Mouse (Mus musculus) liver, postnatal 0 days (tissue): ENCODE measurements around the gene Gm20696. TPM values are rescaled to one million over a fixed set of nuclear protein-coding genes. Genes with fewer than 3 reads are reported as not detected.
A peak's percentile ranks its signal among the peaks of the same experiment; 100 is the strongest.

Experiments
- ATAC-seq: fragments of 200-750 bp; cut with Nextera tagmentation; 2 replicates; pipeline ENCODE4 v1.8.0; 2017; ENCODE audit warnings: mild to moderate bottlenecking, moderate library complexity
- DNase-seq: peaks from one replicate; pipeline ENCODE4 v3.0.0-alpha.2; 2016
- H3K27ac ChIP-seq: fragments of 300-500 bp; sonication (generic); 2 replicates; pipeline ENCODE4 v1.5.1; 2014; ENCODE audit warnings: antibody characterized with exemption, moderate library complexity, mild to moderate bottlenecking, low read depth
- H3K27me3 ChIP-seq: fragments of 300-500 bp; sonication (generic); 2 replicates; pipeline ENCODE4 v1.6.1; 2014; ENCODE audit warnings: low read length, control low read depth, mixed read lengths; ENCODE audit not compliant: insufficient read depth
- H3K36me3 ChIP-seq: fragments of 300-500 bp; sonication (generic); replicated peaks from 2 replicates; pipeline ENCODE4 v1.6.1; 2014; ENCODE audit warnings: mild to moderate bottlenecking, control low read depth, low read length, moderate library complexity, mixed read lengths; ENCODE audit not compliant: insufficient read depth
- H3K4me1 ChIP-seq: fragments of 300-500 bp; sonication (generic); 2 replicates; pipeline ENCODE4 v1.6.1; 2014; ENCODE audit warnings: antibody characterized with exemption, mild to moderate bottlenecking, control low read depth; ENCODE audit not compliant: insufficient read depth
- H3K4me2 ChIP-seq: fragments of 300-500 bp; sonication (generic); 2 replicates; pipeline ENCODE4 v1.6.1; 2014; ENCODE audit warnings: low read depth, mild to moderate bottlenecking, low read length, moderate library complexity, mixed read lengths
- H3K4me3 ChIP-seq: fragments of 300-500 bp; sonication (generic); 2 replicates; pipeline ENCODE4 v1.5.1; 2014; ENCODE audit warnings: low read depth, low read length
- H3K9ac ChIP-seq: fragments of 300-500 bp; sonication (generic); replicated peaks from 2 replicates; pipeline ENCODE4 v1.6.1; 2014; ENCODE audit warnings: mild to moderate bottlenecking, moderate library complexity
- H3K9me3 ChIP-seq: fragments of 300-500 bp; sonication (generic); 2 replicates; pipeline ENCODE4 v1.6.1; 2016; ENCODE audit warnings: mild to moderate bottlenecking, control low read depth, low read length, mixed read lengths
- CTCF ChIP-seq: sonication (generic); IDR thresholded peaks from 2 replicates; pipeline ENCODE4 v1.5.1; 2016; ENCODE audit warnings: antibody characterized with exemption, low read depth
- EP300 ChIP-seq: IDR thresholded peaks from 2 replicates; pipeline ENCODE4 v1.6.1; 2016; ENCODE audit warnings: antibody characterized with exemption, low read depth, mild to moderate bottlenecking
- WGBS: fragments of 180-500 bp; shearing (Covaris S2); extraction: QIAGEN DNeasy Blood & Tissue Kit; methylation state at CpG from one replicate; pipeline ENCODE4 v1.1.7; 2014; ENCODE audit not compliant: insufficient replicate concordance; 5-methylcytosine and 5-hydroxymethylcytosine counted together
- polyA plus RNA-seq: library from polyadenylated mRNA; unstranded; fragments of >200 nt; fragmentation: Nextera tagmentation; extraction: Ambion mirVana; gene quantifications from 2 replicates; pipeline ENCODE4 v1.2.1, GENCODE M21; 2015

Gm20696 gene
- polyA plus RNA-seq, 1 experiment from 2014 or later = 1.2 TPM

DNA sequence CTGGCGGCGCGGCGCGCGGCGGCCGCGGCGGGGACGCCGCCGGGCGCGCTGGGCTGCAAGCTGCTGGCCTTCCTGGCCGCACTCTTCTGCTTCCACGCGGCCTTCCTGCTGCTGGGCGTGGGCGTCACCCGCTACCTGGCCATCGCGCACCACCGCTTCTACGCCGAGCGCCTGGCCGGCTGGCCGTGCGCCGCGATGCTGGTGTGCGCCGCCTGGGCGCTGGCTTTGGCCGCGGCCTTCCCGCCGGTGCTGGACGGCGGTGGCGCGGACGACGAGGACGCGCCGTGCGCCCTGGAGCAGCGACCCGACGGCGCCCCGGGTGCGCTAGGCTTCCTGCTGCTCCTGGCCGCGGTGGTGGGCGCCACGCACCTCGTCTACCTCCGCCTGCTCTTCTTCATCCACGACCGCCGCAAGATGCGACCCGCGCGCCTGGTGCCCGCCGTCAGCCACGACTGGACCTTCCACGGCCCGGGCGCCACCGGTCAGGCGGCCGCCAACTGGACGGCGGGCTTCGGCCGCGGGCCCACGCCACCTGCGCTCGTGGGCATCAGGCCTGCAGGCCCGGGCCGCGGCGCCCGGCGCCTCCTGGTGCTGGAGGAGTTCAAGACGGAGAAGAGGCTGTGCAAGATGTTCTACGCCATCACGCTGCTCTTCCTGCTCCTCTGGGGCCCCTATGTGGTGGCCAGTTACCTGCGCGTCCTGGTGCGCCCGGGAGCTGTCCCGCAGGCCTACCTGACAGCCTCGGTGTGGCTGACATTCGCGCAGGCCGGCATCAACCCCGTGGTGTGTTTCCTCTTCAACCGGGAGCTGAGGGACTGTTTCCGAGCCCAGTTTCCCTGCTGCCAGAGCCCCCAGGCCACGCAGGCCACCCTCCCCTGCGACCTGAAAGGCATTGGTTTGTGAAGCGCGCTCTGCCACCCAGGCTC is 26.6 kb upstream of the Gm20696 start:
- TF ChIP-seq EP300 (no peak), CTCF (no peak)
- H3K9me3 ChIP-seq = no peaks in the 10 kb centered on the region
- 2% methylated on average over 87 of the region's 110 CpGs for WGBS
- H3K4me3 ChIP-seq = peak overlapping the region; percentile 54
- no peak for ATAC-seq
- no peak overlapping the region for H3K9ac ChIP-seq
- no peak for DNase-seq
- peaks cover 68% of the 10 kb centered on the region for H3K27me3 ChIP-seq
- H3K27ac ChIP-seq = no peak overlapping the region
- no peaks in the 10 kb centered on the region for H3K36me3 ChIP-seq
- peak overlapping the region; percentile 75 for H3K4me2 ChIP-seq
- H3K4me1 ChIP-seq = peaks cover 5% of the 10 kb centered on the region; the same call in 1 of the 2 replicates

DNA sequence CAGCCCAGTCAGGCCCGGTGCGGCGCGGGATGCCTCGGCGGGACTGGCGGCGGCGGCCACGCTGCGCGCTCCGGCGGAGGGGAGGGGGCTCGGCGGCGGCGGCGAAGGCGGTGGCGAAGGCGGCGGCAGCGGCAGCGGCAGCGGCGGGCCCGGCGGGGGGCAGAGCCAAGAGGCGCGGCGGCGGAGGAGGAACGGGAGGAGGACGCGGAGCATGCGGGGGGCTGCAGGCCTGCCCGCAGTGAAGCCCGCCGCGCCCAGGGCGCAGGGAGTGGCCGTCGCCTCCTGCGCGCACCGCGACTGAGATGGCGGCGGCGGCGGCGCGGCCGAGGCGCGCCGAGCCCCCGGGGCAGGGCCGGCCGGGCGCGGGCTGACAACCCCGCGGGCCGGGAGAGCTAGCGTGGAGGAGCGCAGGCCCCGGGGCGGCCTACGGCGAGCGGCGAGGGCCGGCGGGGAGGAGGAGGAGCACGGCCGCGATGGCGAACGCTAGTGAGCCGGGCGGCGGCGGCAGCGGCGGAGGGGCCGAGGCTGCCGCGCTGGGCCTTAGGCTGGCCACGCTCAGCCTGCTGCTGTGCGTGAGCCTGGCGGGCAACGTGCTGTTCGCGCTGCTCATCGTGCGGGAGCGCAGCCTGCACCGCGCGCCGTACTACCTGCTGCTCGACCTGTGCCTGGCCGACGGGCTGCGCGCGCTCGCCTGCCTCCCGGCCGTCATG is 25.8 kb upstream of the Gm20696 start, which contains the start of gene Gpr27:
Gene Gpr27 (plus strand): TSS at position 474 of the 710 bp plus-strand sequence.
- ATAC-seq (peak; percentile 21; the same call in 1 of the 2 replicates), DNase-seq (peak; percentile 21)
- H3K9me3 ChIP-seq = no peaks in the 10 kb centered on the region
- H3K36me3 ChIP-seq = no peaks in the 10 kb centered on the region
- peak within 1 kb of the TSS; percentile 54 for H3K4me3 ChIP-seq
- no peak within 1 kb of the TSS; the same call in 1 of the 2 replicates for H3K9ac ChIP-seq
- no peak within 1 kb of the TSS for H3K27ac ChIP-seq
- peaks cover 68% of the 10 kb centered on the region for H3K27me3 ChIP-seq
- H3K4me1 ChIP-seq = peaks cover 5% of the 10 kb centered on the region; the same call in 1 of the 2 replicates
- TF ChIP-seq CTCF (no peak), EP300 (no peak)
- 9% methylated on average over 17 of the region's 112 CpGs for WGBS
- peak within 1 kb of the TSS; percentile 75 for H3K4me2 ChIP-seq

DNA sequence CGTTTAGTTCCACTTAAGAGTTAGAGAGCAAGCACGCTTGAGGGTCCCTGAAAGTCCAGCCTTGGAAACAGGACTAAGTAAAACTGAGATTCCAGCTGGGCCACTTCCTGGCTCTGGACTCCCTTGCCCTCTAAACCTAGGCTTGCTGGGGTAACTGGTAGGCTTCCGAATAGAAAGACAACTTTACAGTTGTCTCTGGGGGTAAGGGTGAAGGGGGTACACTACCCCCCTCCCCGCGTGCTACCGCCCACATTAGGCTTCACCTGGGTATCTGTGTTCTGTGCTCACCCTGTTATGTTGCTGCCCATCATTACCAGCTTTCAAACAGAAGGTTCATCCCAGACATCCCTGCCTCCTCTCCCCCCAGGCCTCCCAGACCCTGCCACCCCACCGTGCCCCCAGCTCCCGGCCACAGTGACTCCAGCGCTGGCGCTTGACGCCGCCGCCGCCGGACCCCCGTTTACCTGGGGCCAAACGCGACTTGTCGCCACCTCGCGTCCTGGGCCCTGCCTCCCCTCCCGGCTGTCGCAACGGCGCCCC is 25.1 kb upstream of the Gm20696 start:
- H3K4me2 ChIP-seq = peak overlapping the region; percentile 75
- peaks cover 62% of the 10 kb centered on the region for H3K27me3 ChIP-seq
- 7% methylated on average over 25 of the region's 25 CpGs for WGBS
- peaks cover 5% of the 10 kb centered on the region; the same call in 1 of the 2 replicates for H3K4me1 ChIP-seq
- no peak overlapping the region for H3K9ac ChIP-seq
- peak overlapping the region; percentile 54; the same call in 1 of the 2 replicates for H3K4me3 ChIP-seq
- H3K36me3 ChIP-seq = no peaks in the 10 kb centered on the region
- H3K9me3 ChIP-seq = no peaks in the 10 kb centered on the region
- no peak for TF ChIP-seq CTCF
- no peak for TF ChIP-seq EP300
- H3K27ac ChIP-seq = no peak overlapping the region
- no peak for ATAC-seq
- no peak for DNase-seq

DNA sequence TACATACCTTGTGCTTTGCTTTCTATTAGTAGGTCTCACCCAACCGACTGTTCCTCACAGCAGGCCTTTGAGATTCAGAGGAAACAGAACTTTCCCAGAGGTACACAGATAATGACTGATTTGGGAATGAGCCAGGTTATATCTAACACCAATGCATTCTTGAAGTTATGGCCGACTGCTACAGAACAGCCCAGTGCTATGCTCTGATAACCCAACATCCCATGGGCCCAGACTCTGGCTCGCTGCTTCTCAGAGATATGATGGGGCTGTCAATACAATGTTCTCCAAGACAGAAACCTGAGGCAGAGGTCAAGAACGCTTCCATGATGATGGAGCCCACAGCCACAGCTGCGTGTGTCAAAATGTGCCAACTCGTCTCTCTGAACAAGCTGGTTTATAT is 21.9 kb upstream of the Gm20696 start:
- no peak overlapping the region for H3K4me2 ChIP-seq
- no peak for ATAC-seq
- H3K27ac ChIP-seq = no peak overlapping the region
- no peak for DNase-seq
- H3K36me3 ChIP-seq = no peaks in the 10 kb centered on the region
- no peaks in the 10 kb centered on the region for H3K9me3 ChIP-seq
- H3K4me1 ChIP-seq = peaks cover 5% of the 10 kb centered on the region; the same call in 1 of the 2 replicates
- peaks cover 32% of the 10 kb centered on the region for H3K27me3 ChIP-seq
- 68% methylated on average over 6 of the region's 6 CpGs for WGBS
- H3K9ac ChIP-seq = no peak overlapping the region
- TF ChIP-seq EP300 (no peak), CTCF (no peak)
- H3K4me3 ChIP-seq = no peak overlapping the region

DNA sequence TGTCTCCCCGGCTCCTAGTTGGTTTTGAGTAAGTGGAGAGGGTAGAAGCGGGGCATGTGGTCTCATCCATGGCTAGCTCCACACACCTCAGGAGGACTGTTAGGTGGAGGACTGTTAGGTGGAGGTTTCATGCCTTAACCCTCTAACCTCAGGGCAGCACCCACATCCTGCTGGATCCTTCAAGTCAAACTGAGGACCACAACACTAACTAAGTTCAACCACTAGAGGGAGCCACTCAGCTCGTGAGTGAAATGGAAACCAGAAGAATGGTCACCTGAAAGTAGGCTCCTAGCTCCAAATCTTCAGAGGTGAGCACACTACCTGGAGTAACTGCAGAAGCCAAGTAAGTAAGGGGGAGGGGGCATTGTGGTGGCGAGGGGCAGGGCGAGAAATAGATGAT is 18.3 kb upstream of the Gm20696 start:
- no peak overlapping the region for H3K4me2 ChIP-seq
- no peaks in the 10 kb centered on the region for H3K36me3 ChIP-seq
- no peaks in the 10 kb centered on the region for H3K4me1 ChIP-seq
- TF ChIP-seq CTCF = peak; percentile 79
- TF ChIP-seq EP300 = no peak
- ATAC-seq = no peak
- WGBS = 52% methylated on average over 5 of the region's 5 CpGs
- H3K27ac ChIP-seq = no peak overlapping the region
- no peaks in the 10 kb centered on the region for H3K9me3 ChIP-seq
- no peak overlapping the region for H3K9ac ChIP-seq
- peak; percentile 33 for DNase-seq
- peaks cover 6% of the 10 kb centered on the region; the same call in 1 of the 2 replicates for H3K27me3 ChIP-seq
- H3K4me3 ChIP-seq = no peak overlapping the region
